Mouse (Mus musculus): ENCODE results near the gene Rnps1. TPM values are rescaled to one million over a fixed set of nuclear protein-coding genes. Genes with fewer than 3 reads are reported as not detected.
A peak's percentile ranks its signal among the peaks of the same experiment; 100 is the strongest.
"Not testable (repeated sequence)": the region's sequence is repeated elsewhere in the genome, so short reads cannot be mapped to it uniquely, and the experiment has no call there.

Gene Rnps1
- polyA plus RNA-seq, 1 experiment from 2014 or later = 293 TPM

DNA sequence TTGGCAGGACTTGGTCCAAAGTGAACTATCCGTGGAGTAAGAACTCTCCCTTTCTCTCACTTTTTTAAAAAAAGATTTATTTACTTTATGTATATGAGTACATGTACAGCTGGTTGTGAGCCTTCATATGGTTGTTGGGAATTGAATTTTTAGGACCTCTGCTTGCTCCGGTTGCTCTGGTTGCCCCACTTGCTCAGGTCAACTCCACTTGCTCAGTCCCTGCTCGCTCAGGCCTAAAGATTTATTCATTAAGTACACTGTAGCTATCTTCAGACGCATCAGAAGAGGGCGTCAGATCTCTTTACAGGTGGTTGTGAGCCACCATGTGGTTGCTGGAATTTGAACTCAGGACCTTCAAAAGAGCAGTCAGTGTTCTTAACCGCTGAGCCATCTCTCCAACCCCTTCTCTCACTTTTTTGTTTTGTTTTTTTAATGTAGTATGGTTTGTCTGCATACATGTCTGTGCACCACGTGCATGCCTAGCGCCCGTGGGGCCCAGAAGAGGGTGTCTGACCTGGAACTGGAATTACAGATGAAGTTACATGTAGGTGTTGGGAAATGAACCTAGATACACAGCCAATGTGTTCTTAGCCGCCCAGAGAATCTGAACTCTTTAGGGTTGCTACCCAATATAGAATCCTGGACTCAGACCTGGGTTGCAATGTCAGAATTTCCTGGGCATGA lies 41.3 kb downstream of the Rnps1 start:
- peak overlapping the region; percentile 48 for H3K27ac ChIP-seq (replicated peaks)

DNA sequence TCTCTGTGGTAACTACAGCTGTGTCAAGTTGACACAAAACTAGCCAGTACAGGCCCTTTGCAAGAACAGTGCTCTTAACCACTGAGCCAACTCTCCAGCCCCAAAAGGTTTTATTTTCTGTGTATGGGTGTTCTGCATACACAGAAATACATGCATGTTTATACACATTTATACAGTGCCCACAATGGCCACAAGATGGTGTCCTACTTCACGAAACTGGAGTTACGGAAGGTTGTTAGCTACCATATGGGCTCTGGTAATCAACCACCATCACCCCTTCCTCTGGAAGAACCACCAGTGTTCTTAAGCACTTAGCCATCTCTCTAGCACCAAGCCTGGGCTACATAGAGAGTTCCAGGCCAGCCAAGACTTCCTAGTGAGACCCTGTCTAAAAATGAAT lies 47.2 kb downstream of the Rnps1 start:
- no peaks in the 10 kb centered on the region for H3K9me3 ChIP-seq (replicated peaks)
- H3K4me2 ChIP-seq = no peak overlapping the region
- H3K27me3 ChIP-seq (replicated peaks) = no peaks in the 10 kb centered on the region
- H3K4me3 ChIP-seq (replicated peaks) = no peak overlapping the region
- H3K27ac ChIP-seq (replicated peaks) = no peak overlapping the region
- no peak for ATAC-seq (ENCODE audit: low FRiP score)
- 66% methylated on average over 2 of the region's 2 CpGs for WGBS
- H3K4me1 ChIP-seq = no peaks in the 10 kb centered on the region
- H3K9ac ChIP-seq (replicated peaks) = no peak overlapping the region
- no peaks in the 10 kb centered on the region for H3K36me3 ChIP-seq

More for the DNA sequence above, 41.3 kb downstream of the Rnps1 start:
- H3K27me3 ChIP-seq (replicated peaks); H3K9me3 ChIP-seq (replicated peaks); H3K36me3 ChIP-seq; H3K9ac ChIP-seq (replicated peaks): not testable (repeated sequence)
- H3K4me2 ChIP-seq = peak overlapping the region; percentile 67
- peak overlapping the region; percentile 72 for H3K4me3 ChIP-seq (replicated peaks)
- H3K4me1 ChIP-seq = peaks cover 39% of the 10 kb centered on the region
- peak; percentile 23 for ATAC-seq (ENCODE audit: low FRiP score)
- 51% methylated on average over 10 of the region's 10 CpGs for WGBS

DNA sequence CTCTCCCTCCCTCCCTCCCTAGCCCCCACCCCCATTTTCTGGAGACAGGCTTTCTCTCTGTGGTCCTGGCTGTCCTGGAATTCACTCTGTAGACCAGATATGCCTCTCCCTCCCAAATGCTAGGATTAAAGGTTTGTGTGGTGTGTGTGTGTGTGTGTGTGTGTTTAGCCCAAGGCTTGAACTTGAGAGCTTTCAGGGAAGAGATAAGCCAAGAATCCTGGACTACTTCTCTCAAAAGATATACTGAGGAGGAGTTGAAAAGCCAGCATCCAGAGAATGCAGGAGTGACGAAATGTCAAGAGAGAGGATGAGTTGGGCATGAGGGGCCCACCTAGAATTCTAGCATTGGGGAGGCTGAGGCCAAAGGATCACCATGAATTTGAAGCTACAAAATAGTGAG lies 48.6 kb downstream of the Rnps1 start:
- Histone ChIP-seq H3K9ac (replicated peaks) (no peak overlapping the region), H3K4me1 (no peaks in the 10 kb centered on the region), H3K4me3 (replicated peaks) (no peak overlapping the region), H3K4me2 (no peak overlapping the region), H3K27me3 (replicated peaks) (no peaks in the 10 kb centered on the region), H3K9me3 (replicated peaks) (no peaks in the 10 kb centered on the region), H3K36me3 (no peaks in the 10 kb centered on the region), H3K27ac (replicated peaks) (no peak overlapping the region)
- WGBS = 86% methylated on average over 1 of the region's 1 CpGs
- ATAC-seq (ENCODE audit: low FRiP score) = no peak

DNA sequence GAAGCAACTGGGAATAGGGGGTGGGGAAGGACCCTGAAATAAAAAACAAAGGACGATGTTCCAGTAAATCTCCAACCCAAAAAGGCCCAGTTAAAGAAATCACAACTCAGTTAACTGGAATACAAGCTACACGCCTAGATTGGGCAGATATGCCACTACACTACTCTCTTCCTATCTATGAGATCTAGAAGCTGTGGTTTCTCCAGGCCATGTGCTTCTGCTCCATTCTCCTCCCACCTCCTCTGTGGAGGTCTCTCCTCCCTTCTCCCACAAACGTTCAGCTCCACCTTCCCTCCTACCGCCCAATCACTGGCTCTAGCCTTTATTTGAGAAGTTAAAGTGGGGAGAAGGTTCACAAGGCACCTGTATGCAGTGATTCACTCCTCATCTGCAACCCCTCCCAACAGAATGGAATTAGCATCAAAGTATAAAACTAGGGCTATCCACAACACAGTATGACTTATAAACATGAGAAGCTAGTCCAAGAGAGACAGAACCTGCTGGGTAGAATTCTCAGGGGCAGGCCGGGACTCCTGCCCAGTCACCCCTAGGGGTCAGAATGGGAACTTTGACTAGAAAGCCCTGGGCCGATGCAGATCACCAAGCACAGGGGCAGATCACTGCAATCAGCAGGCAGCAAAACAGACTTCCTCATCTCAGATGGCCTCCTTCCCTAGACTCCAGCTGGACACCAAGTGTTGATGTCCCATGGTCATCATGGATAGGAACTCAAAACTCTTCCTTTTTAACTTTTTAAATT lies 49.2 kb downstream of the Rnps1 start:
- H3K9ac ChIP-seq (replicated peaks) = no peak overlapping the region
- no peaks in the 10 kb centered on the region for H3K4me1 ChIP-seq
- H3K36me3 ChIP-seq = no peaks in the 10 kb centered on the region
- no peak for ATAC-seq (ENCODE audit: low FRiP score)
- no peaks in the 10 kb centered on the region for H3K9me3 ChIP-seq (replicated peaks)
- H3K27me3 ChIP-seq (replicated peaks) = no peaks in the 10 kb centered on the region
- H3K4me3 ChIP-seq (replicated peaks) = no peak overlapping the region
- H3K4me2 ChIP-seq = no peak overlapping the region
- 59% methylated on average over 6 of the region's 6 CpGs for WGBS
- H3K27ac ChIP-seq (replicated peaks) = no peak overlapping the region

DNA sequence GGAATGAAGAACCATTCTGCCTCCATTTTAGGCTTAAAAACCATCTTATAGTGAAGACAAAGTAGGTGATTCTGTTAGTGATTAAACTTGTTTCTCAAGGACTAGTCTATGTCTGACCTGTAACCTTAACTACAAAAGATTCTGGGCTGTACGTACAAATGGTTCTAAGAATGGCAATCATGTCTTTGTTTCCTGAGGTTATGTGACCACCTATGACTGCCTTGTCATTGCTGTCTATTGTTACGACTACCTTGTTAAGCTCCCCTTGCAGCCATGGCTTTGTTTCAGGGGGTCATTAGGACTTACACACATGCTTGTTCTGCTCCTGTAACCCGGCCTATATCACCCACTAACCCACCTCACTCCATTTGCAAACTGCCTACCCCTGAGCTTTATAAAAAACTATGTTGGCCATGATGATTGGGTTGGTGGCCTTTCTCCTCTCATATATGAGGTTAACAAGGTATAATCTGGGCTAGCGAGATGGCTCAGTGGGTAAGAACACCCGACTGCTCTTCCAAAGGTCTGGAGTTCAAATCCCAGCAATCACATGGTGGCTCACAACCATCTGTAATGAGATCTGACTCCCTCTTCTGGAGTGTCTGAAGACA lies 54.4 kb downstream of the Rnps1 start:
- H3K9me3 ChIP-seq (replicated peaks) = no peaks in the 10 kb centered on the region
- no peak overlapping the region for H3K27ac ChIP-seq (replicated peaks)
- peaks cover 6% of the 10 kb centered on the region; the same call in 1 of the 2 replicates for H3K36me3 ChIP-seq
- H3K27me3 ChIP-seq (replicated peaks) = no peaks in the 10 kb centered on the region
- no peak for ATAC-seq (ENCODE audit: low FRiP score)
- peaks cover 31% of the 10 kb centered on the region for H3K4me1 ChIP-seq
- H3K4me2 ChIP-seq = no peak overlapping the region
- WGBS = 86% methylated on average over 5 of the region's 5 CpGs
- no peak overlapping the region for H3K4me3 ChIP-seq (replicated peaks)
- no peak overlapping the region for H3K9ac ChIP-seq (replicated peaks)

DNA sequence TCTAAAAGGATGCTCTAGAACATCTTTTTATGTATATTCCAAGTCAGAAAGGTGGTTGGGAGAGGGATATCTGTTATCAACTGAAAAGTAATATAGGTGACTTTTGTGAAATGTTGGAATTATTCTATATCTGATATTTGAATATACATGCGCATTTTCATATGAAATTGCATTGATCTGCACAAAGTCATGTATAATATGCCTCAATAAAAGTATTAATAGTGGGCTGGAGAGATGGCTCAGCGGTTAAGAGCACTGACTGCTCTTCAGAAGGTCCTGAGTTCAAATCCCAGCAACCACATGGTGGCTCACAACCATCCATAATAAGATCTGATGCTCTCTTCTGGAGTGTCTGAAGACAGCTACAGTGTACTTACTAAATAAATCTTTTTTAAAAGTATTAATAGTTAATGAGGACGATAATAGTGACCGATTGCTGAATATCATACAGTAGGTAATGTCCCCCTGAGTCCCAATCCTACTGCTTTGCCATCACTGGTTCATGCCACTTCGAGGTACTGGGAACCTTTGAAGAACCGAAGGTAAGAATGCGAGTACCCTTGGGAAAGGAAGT lies 55.1 kb downstream of the Rnps1 start:
- H3K4me2 ChIP-seq = peak overlapping the region; percentile 99
- WGBS = 16% methylated on average over 7 of the region's 7 CpGs
- ATAC-seq (ENCODE audit: low FRiP score) = no peak; the same call in 1 of the 2 replicates
- peak overlapping the region; percentile 91 for H3K27ac ChIP-seq (replicated peaks)
- H3K4me3 ChIP-seq (replicated peaks) = peak overlapping the region; percentile 92
- no peaks in the 10 kb centered on the region for H3K9me3 ChIP-seq (replicated peaks)
- H3K4me1 ChIP-seq = peaks cover 37% of the 10 kb centered on the region
- no peaks in the 10 kb centered on the region for H3K27me3 ChIP-seq (replicated peaks)
- H3K9ac ChIP-seq (replicated peaks) = peak overlapping the region; percentile 92
- peaks cover 10% of the 10 kb centered on the region; the same call in 1 of the 2 replicates for H3K36me3 ChIP-seq

DNA sequence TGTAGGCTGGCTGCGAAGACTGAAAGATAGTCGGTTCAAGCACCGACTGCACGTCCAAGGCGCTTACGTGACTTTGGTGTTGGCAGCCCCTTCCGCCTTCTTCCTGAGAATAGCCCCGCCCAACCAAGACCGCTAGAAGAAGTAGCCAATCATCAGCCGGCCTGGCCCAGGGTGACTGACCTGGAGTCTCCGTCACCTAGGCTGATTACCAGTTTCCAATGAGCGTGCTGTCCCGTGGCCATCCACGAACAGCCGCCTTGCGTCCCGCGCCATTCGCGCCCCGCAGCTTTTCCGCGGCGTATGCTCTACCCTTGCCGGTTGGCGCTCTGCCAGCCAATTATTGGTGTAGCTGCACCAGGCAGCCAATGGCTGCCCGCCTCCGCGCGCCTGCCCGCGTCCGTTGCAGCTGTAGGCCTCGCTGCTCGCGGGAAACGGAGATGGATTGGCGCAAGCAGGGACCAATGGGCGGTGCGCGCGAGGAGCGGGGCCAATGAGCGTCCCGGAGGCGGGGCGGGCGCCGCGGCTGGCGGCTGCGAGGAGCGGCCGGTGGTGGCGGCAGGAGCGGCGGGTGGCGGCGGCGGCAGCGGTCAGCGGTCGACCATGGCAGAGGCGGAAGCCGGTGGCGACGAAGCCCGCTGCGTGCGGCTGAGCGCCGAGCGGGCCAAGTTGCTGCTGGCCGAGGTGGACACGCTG lies 55.7 kb downstream of the Rnps1 start, which contains the start of the genes E4f1 and Pgp:
E4f1 (minus strand) TSS at position 404 of the 693 bp plus-strand sequence.
Pgp (plus strand) TSS at position 483 of the 693 bp plus-strand sequence.
- Histone ChIP-seq H3K36me3 (peaks cover 13% of the 10 kb centered on the region), H3K4me1 (peaks cover 42% of the 10 kb centered on the region), H3K27ac (replicated peaks) (peak within 1 kb of the TSS; percentile 91), H3K9ac (replicated peaks) (peak within 1 kb of the TSS; percentile 92), H3K9me3 (replicated peaks) (no peaks in the 10 kb centered on the region), H3K4me3 (replicated peaks) (peak within 1 kb of the TSS; percentile 92), H3K4me2 (peak within 1 kb of the TSS; percentile 99), H3K27me3 (replicated peaks) (no peaks in the 10 kb centered on the region)
- under 1% methylated on average over 57 of the region's 75 CpGs for WGBS
- peak; percentile 96 for ATAC-seq (ENCODE audit: low FRiP score)

DNA sequence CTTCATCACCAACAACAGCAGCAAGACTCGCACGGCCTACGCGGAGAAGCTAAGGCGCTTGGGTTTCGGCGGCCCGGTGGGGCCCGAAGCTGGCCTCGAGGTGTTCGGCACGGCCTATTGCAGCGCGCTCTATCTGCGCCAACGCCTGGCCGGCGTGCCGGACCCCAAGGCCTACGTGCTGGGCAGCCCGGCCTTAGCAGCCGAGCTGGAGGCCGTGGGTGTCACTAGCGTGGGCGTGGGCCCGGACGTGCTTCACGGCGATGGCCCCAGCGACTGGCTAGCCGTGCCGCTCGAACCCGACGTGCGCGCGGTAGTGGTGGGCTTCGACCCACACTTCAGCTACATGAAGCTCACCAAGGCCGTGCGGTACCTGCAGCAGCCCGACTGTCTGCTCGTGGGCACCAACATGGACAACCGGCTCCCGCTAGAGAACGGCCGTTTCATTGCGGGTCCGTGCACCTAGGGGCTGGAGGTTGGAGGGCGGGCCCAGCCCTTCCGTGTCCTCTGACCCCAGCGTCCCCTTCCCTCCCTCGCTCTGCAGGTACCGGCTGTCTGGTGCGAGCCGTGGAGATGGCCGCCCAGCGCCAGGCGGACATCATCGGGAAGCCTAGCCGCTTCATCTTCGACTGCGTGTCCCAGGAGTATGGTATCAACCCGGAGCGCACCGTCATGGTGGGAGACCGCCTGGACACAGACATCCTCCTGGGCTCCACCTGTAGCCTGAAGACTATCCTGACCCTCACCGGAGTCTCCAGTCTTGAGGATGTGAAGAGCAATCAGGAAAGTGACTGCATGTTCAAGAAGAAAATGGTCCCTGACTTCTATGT lies 56.5 kb downstream of the Rnps1 start:
- H3K9ac ChIP-seq (replicated peaks) = peak overlapping the region; percentile 92
- H3K4me1 ChIP-seq = peaks cover 43% of the 10 kb centered on the region
- H3K4me3 ChIP-seq (replicated peaks) = peak overlapping the region; percentile 92
- ATAC-seq (ENCODE audit: low FRiP score) = peak; percentile 21
- WGBS = under 1% methylated on average over 68 of the region's 68 CpGs
- no peaks in the 10 kb centered on the region for H3K9me3 ChIP-seq (replicated peaks)
- H3K27ac ChIP-seq (replicated peaks) = peak overlapping the region; percentile 91
- no peaks in the 10 kb centered on the region for H3K27me3 ChIP-seq (replicated peaks)
- H3K4me2 ChIP-seq = peak overlapping the region; percentile 99
- peaks cover 21% of the 10 kb centered on the region for H3K36me3 ChIP-seq

DNA sequence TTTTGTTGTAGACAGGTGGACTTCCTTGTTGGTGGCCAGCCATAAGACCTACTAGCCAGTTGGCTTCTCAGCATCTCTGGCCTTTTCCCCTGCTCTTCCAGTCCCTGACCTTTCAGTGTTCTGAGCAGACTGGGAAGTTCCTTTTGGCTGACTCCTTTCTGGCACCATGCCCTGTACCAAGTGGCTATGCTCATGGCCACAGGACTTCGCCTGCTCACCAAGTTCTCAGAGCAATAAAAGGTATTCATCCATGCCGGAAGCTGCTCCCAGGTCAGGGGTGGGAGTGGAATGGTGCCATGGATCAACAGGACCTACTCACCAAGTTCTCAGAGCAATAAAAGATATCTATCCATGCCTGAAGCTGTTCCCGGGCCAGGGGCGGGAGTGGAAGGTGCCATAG lies 58.1 kb downstream of the Rnps1 start:
- ATAC-seq (ENCODE audit: low FRiP score) = no peak
- no peak overlapping the region for H3K27ac ChIP-seq (replicated peaks)
- 57% methylated on average over 4 of the region's 4 CpGs for WGBS
- peaks cover 52% of the 10 kb centered on the region for H3K4me1 ChIP-seq
- H3K27me3 ChIP-seq (replicated peaks) = no peaks in the 10 kb centered on the region
- H3K9ac ChIP-seq (replicated peaks) = no peak overlapping the region
- peaks cover 37% of the 10 kb centered on the region for H3K36me3 ChIP-seq
- no peaks in the 10 kb centered on the region for H3K9me3 ChIP-seq (replicated peaks)
- peak overlapping the region; percentile 99 for H3K4me2 ChIP-seq
- H3K4me3 ChIP-seq (replicated peaks) = peak overlapping the region; percentile 92

DNA sequence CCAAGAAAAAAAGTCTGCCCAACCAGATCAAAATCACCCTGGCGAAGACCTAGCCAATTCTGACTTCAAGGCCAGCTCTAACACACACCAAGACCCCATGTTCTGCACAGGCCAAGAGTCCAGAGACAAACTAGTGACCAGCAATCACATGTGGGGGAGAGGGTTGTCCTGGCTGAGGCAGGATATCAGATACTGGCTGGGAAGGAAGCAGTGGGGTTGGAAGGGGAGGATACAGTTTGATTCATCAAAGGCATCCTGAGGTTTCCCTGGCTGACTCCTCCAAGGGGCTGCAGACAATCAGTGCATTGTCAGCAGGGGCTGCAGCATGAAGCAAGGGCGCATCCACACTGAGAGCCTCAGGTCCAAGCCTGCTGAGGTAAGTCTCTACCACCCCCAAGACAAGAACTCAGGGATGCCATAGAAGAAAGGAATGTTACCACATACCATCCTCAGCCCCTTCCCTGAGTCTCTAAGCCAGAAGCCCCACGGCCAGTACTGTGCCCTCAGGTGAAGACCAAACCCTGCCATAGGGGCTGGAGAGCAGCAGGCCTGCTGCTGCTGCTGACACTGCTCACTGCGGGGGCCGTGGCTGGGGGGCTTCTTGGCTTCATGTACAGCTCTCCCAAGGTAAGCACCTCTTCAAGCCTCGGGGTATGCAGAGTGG lies 59.4 kb downstream of the Rnps1 start, which contains the start of gene Bricd5:
Bricd5 (plus strand) TSS at position 273 of the 664 bp plus-strand sequence.
- H3K36me3 ChIP-seq = peaks cover 37% of the 10 kb centered on the region
- ATAC-seq (ENCODE audit: low FRiP score) = no peak
- WGBS = 77% methylated on average over 6 of the region's 6 CpGs
- H3K4me1 ChIP-seq = peaks cover 62% of the 10 kb centered on the region
- H3K27ac ChIP-seq (replicated peaks) = peak within 1 kb of the TSS; percentile 6; the same call in 1 of the 2 replicates
- peak within 1 kb of the TSS; percentile 0; the same call in 1 of the 2 replicates for H3K4me3 ChIP-seq (replicated peaks)
- no peaks in the 10 kb centered on the region for H3K9me3 ChIP-seq (replicated peaks)
- no peak within 1 kb of the TSS for H3K9ac ChIP-seq (replicated peaks)
- H3K27me3 ChIP-seq (replicated peaks) = no peaks in the 10 kb centered on the region
- H3K4me2 ChIP-seq = peak within 1 kb of the TSS; percentile 99

All from neural tube, embryonic 15.5 days (tissue).